Mouse (Mus musculus): ENCODE results near the gene Spire2. TPM values are rescaled to one million over a fixed set of nuclear protein-coding genes. Genes with fewer than 3 reads are reported as not detected.

Gene Spire2
- polyA plus RNA-seq, 1 experiment from 2014 or later, result 0.95 TPM

GRCm38 (mm10) chr8:123375701-123376100, 43.2 kb downstream of the Spire2 start:
- no peaks in the 10 kb centered on the region for H3K27me3 ChIP-seq (ENCODE audit: control insufficient read depth, insufficient read depth, low read length)
- no peak overlapping the region for H3K4me2 ChIP-seq (ENCODE audit: low read depth, severe bottlenecking)
- whole genome bisulfite sequencing, result 81% methylated on average over 10 of the region's 10 CpGs
- DNase-seq (ENCODE audit: low spot score) (no peak), ATAC-seq (ENCODE audit: insufficient number of reproducible peaks, low FRiP score, low TSS enrichment, low read depth) (no peak)
- no peak overlapping the region for H3K27ac ChIP-seq (replicated peaks; ENCODE audit: low read depth, low read length)
- no peak overlapping the region for H3K9ac ChIP-seq (ENCODE audit: low read length)
- peaks cover 2% of the 10 kb centered on the region; the same call in 1 of the 2 replicates for H3K36me3 ChIP-seq (ENCODE audit: control insufficient read depth, insufficient read depth, low read length)
- 0 out of 2 replicates have a peak, but pooled peaks cover 3% of the 10 kb centered on the region for H3K4me1 ChIP-seq (ENCODE audit: control insufficient read depth, insufficient read depth, low read length)
- no peaks in the 10 kb centered on the region for H3K9me3 ChIP-seq (ENCODE audit: control insufficient read depth, low read length)
- H3K4me3 ChIP-seq (ENCODE audit: low read depth, low read length), result no peak overlapping the region

- WGBS, result 80% methylated on average over 8 of the region's 8 CpGs
- no peak overlapping the region for H3K9ac ChIP-seq (ENCODE audit: low read length)
Measured at GRCm38 (mm10) chr8:123376106-123376505, 43.6 kb downstream of the Spire2 start.

GRCm38 (mm10) chr8:123381711-123382110, 49.2 kb downstream of the Spire2 start:
- Histone ChIP-seq H3K4me3 (ENCODE audit: low read depth, low read length) (no peak overlapping the region), H3K9me3 (ENCODE audit: control insufficient read depth, low read length) (no peaks in the 10 kb centered on the region), H3K27me3 (ENCODE audit: control insufficient read depth, insufficient read depth, low read length) (no peaks in the 10 kb centered on the region), H3K9ac (ENCODE audit: low read length) (no peak overlapping the region), H3K4me1 (ENCODE audit: control insufficient read depth, insufficient read depth, low read length) (no peaks in the 10 kb centered on the region), H3K36me3 (ENCODE audit: control insufficient read depth, insufficient read depth, low read length) (peaks cover 25% of the 10 kb centered on the region), H3K4me2 (ENCODE audit: low read depth, severe bottlenecking) (no peak overlapping the region), H3K27ac (replicated peaks; ENCODE audit: low read depth, low read length) (no peak overlapping the region)
- ATAC-seq (ENCODE audit: insufficient number of reproducible peaks, low FRiP score, low TSS enrichment, low read depth) (no peak), DNase-seq (ENCODE audit: low spot score) (no peak)
- 92% methylated on average over 4 of the region's 4 CpGs for WGBS

More at GRCm38 (mm10) chr8:123376106-123376505, 43.6 kb downstream of the Spire2 start:
- Histone ChIP-seq H3K4me1 (ENCODE audit: control insufficient read depth, insufficient read depth, low read length) (0 out of 2 replicates have a peak, but pooled peaks cover 3% of the 10 kb centered on the region), H3K4me3 (ENCODE audit: low read depth, low read length) (no peak overlapping the region), H3K27me3 (ENCODE audit: control insufficient read depth, insufficient read depth, low read length) (no peaks in the 10 kb centered on the region), H3K36me3 (ENCODE audit: control insufficient read depth, insufficient read depth, low read length) (peaks cover 2% of the 10 kb centered on the region; the same call in 1 of the 2 replicates), H3K9me3 (ENCODE audit: control insufficient read depth, low read length) (no peaks in the 10 kb centered on the region), H3K4me2 (ENCODE audit: low read depth, severe bottlenecking) (no peak overlapping the region), H3K27ac (replicated peaks; ENCODE audit: low read depth, low read length) (no peak overlapping the region)
- no peak for DNase-seq (ENCODE audit: low spot score)
- ATAC-seq (ENCODE audit: insufficient number of reproducible peaks, low FRiP score, low TSS enrichment, low read depth), result no peak

- no peak overlapping the region for H3K27ac ChIP-seq (replicated peaks; ENCODE audit: low read depth, low read length)
- peaks cover 31% of the 10 kb centered on the region for H3K36me3 ChIP-seq (ENCODE audit: control insufficient read depth, insufficient read depth, low read length)
- no peak overlapping the region for H3K4me3 ChIP-seq (ENCODE audit: low read depth, low read length)
- H3K9ac ChIP-seq (ENCODE audit: low read length), result no peak overlapping the region
- no peaks in the 10 kb centered on the region for H3K9me3 ChIP-seq (ENCODE audit: control insufficient read depth, low read length)
- H3K27me3 ChIP-seq (ENCODE audit: control insufficient read depth, insufficient read depth, low read length), result no peaks in the 10 kb centered on the region
- DNase-seq (ENCODE audit: low spot score) (no peak), ATAC-seq (ENCODE audit: insufficient number of reproducible peaks, low FRiP score, low TSS enrichment, low read depth) (no peak)
- H3K4me2 ChIP-seq (ENCODE audit: low read depth, severe bottlenecking), result no peak overlapping the region
- 91% methylated on average over 8 of the region's 8 CpGs for WGBS
- H3K4me1 ChIP-seq (ENCODE audit: control insufficient read depth, insufficient read depth, low read length), result no peaks in the 10 kb centered on the region
Measured at GRCm38 (mm10) chr8:123382516-123382915, 50.0 kb downstream of the Spire2 start.

GRCm38 (mm10) chr8:123384883-123385540, 52.5 kb downstream of the Spire2 start:
- H3K4me1 ChIP-seq (ENCODE audit: control insufficient read depth, insufficient read depth, low read length), result no peaks in the 10 kb centered on the region
- ATAC-seq (ENCODE audit: insufficient number of reproducible peaks, low FRiP score, low TSS enrichment, low read depth), result no peak
- no peaks in the 10 kb centered on the region for H3K27me3 ChIP-seq (ENCODE audit: control insufficient read depth, insufficient read depth, low read length)
- no peak for DNase-seq (ENCODE audit: low spot score)
- 76% methylated on average over 9 of the region's 9 CpGs for WGBS
- H3K27ac ChIP-seq (replicated peaks; ENCODE audit: low read depth, low read length), result no peak overlapping the region
- H3K4me3 ChIP-seq (ENCODE audit: low read depth, low read length), result no peak overlapping the region
- no peaks in the 10 kb centered on the region for H3K9me3 ChIP-seq (ENCODE audit: control insufficient read depth, low read length)
- H3K4me2 ChIP-seq (ENCODE audit: low read depth, severe bottlenecking), result no peak overlapping the region
- peaks cover 40% of the 10 kb centered on the region for H3K36me3 ChIP-seq (ENCODE audit: control insufficient read depth, insufficient read depth, low read length)
- H3K9ac ChIP-seq (ENCODE audit: low read length), result no peak overlapping the region

- H3K36me3 ChIP-seq (ENCODE audit: control insufficient read depth, insufficient read depth, low read length), result peaks cover 48% of the 10 kb centered on the region
- no peaks in the 10 kb centered on the region for H3K9me3 ChIP-seq (ENCODE audit: control insufficient read depth, low read length)
- 80% methylated on average over 3 of the region's 3 CpGs for WGBS
- H3K4me2 ChIP-seq (ENCODE audit: low read depth, severe bottlenecking), result no peak overlapping the region
- no peak for ATAC-seq (ENCODE audit: insufficient number of reproducible peaks, low FRiP score, low TSS enrichment, low read depth)
- H3K4me1 ChIP-seq (ENCODE audit: control insufficient read depth, insufficient read depth, low read length), result no peaks in the 10 kb centered on the region
- H3K27me3 ChIP-seq (ENCODE audit: control insufficient read depth, insufficient read depth, low read length), result no peaks in the 10 kb centered on the region
- no peak for DNase-seq (ENCODE audit: low spot score)
- no peak overlapping the region for H3K9ac ChIP-seq (ENCODE audit: low read length)
- H3K4me3 ChIP-seq (ENCODE audit: low read depth, low read length), result no peak overlapping the region
- no peak overlapping the region for H3K27ac ChIP-seq (replicated peaks; ENCODE audit: low read depth, low read length)
Measured at GRCm38 (mm10) chr8:123387041-123387440, 54.5 kb downstream of the Spire2 start.

GRCm38 (mm10) chr8:123387801-123388200, 55.3 kb downstream of the Spire2 start:
- Histone ChIP-seq H3K9ac (ENCODE audit: low read length) (no peak overlapping the region), H3K36me3 (ENCODE audit: control insufficient read depth, insufficient read depth, low read length) (peaks cover 46% of the 10 kb centered on the region)
- WGBS, result 87% methylated on average over 8 of the region's 8 CpGs

GRCm38 (mm10) chr8:123389026-123389425, 56.5 kb downstream of the Spire2 start:
- 96% methylated on average over 7 of the region's 7 CpGs for WGBS
- Histone ChIP-seq H3K4me3 (ENCODE audit: low read depth, low read length) (no peak overlapping the region), H3K4me2 (ENCODE audit: low read depth, severe bottlenecking) (no peak overlapping the region), H3K9me3 (ENCODE audit: control insufficient read depth, low read length) (no peaks in the 10 kb centered on the region), H3K9ac (ENCODE audit: low read length) (no peak overlapping the region), H3K27me3 (ENCODE audit: control insufficient read depth, insufficient read depth, low read length) (no peaks in the 10 kb centered on the region), H3K4me1 (ENCODE audit: control insufficient read depth, insufficient read depth, low read length) (no peaks in the 10 kb centered on the region), H3K27ac (replicated peaks; ENCODE audit: low read depth, low read length) (no peak overlapping the region), H3K36me3 (ENCODE audit: control insufficient read depth, insufficient read depth, low read length) (peaks cover 40% of the 10 kb centered on the region)
- DNase-seq (ENCODE audit: low spot score), result no peak
- no peak for ATAC-seq (ENCODE audit: insufficient number of reproducible peaks, low FRiP score, low TSS enrichment, low read depth)

More at GRCm38 (mm10) chr8:123387801-123388200, 55.3 kb downstream of the Spire2 start:
- no peaks in the 10 kb centered on the region for H3K9me3 ChIP-seq (ENCODE audit: control insufficient read depth, low read length)
- ATAC-seq (ENCODE audit: insufficient number of reproducible peaks, low FRiP score, low TSS enrichment, low read depth) (no peak), DNase-seq (ENCODE audit: low spot score) (no peak)
- no peak overlapping the region for H3K4me2 ChIP-seq (ENCODE audit: low read depth, severe bottlenecking)
- H3K4me1 ChIP-seq (ENCODE audit: control insufficient read depth, insufficient read depth, low read length), result no peaks in the 10 kb centered on the region
- H3K27ac ChIP-seq (replicated peaks; ENCODE audit: low read depth, low read length), result no peak overlapping the region
- H3K27me3 ChIP-seq (ENCODE audit: control insufficient read depth, insufficient read depth, low read length), result no peaks in the 10 kb centered on the region
- no peak overlapping the region for H3K4me3 ChIP-seq (ENCODE audit: low read depth, low read length)

GRCm38 (mm10) chr8:123398308-123398707, 65.8 kb downstream of the Spire2 start:
- ATAC-seq (ENCODE audit: insufficient number of reproducible peaks, low FRiP score, low TSS enrichment, low read depth) (no peak), DNase-seq (ENCODE audit: low spot score) (no peak)
- H3K9me3 ChIP-seq (ENCODE audit: control insufficient read depth, low read length), result no peaks in the 10 kb centered on the region
- no peaks in the 10 kb centered on the region for H3K27me3 ChIP-seq (ENCODE audit: control insufficient read depth, insufficient read depth, low read length)
- H3K27ac ChIP-seq (replicated peaks; ENCODE audit: low read depth, low read length), result no peak overlapping the region
- no peaks in the 10 kb centered on the region for H3K4me1 ChIP-seq (ENCODE audit: control insufficient read depth, insufficient read depth, low read length)
- peaks cover 42% of the 10 kb centered on the region for H3K36me3 ChIP-seq (ENCODE audit: control insufficient read depth, insufficient read depth, low read length)
- H3K4me2 ChIP-seq (ENCODE audit: low read depth, severe bottlenecking), result no peak overlapping the region
- no peak overlapping the region for H3K4me3 ChIP-seq (ENCODE audit: low read depth, low read length)
- no peak overlapping the region for H3K9ac ChIP-seq (ENCODE audit: low read length)
- WGBS, result 94% methylated on average over 13 of the region's 13 CpGs
